Mouse (Mus musculus): Measurements from ENCODE around the gene Cox8b.
"Not testable (repeated sequence)": the region's sequence is repeated elsewhere in the genome, so short reads cannot be mapped to it uniquely, and the experiment has no call there.

Cox8b gene

GRCm38 (mm10) chr7:140912846-140913482, 12.7 kb upstream of the Cox8b start:
- DNase-seq: no peak

DNA sequence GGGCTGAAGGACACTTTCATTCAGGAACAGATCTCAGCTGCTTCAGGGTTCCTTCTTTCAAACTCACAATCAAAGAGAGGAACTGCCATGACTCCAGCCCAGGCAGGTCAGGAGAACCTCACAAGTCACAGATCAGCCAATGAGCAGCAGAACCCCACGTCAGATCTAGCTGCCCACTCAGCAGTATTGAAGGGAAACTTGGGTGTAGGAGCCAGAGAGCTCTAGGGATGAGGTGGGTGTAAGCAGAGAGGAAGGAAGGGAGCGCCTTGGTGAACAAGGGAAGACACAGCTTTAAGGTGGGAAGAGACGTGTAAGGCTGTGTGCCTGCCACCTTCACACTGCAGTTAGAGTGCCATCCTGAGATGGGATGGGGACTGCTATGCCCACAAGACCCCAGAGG, 12.0 kb upstream of the Cox8b start:
- peak; percentile 71 for DNase-seq

DNA sequence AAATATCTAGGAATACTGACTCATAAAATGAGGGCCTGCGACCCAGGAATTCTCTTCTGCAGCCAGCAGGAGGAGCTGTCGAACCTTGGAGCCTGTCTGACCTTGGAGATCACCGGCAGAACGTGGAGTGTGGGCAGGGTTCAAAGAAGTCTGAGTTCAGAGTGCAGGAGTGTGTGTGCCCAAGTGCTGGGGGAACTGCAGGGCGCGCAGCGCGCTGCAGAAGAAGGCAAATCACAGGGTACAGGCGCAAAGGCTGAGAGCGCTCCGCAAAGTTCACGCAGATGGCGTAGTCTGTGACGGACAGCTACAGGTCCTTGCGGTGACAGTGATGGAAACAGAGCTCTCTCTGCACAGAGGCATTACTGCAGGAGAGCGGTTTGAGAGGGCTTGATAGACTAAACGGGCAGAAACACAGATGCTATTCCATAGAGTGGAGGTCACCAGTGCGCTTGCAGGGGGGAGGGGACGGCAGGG, 8.4 kb upstream of the Cox8b start:
- DNase-seq: peak; percentile 72

DNA sequence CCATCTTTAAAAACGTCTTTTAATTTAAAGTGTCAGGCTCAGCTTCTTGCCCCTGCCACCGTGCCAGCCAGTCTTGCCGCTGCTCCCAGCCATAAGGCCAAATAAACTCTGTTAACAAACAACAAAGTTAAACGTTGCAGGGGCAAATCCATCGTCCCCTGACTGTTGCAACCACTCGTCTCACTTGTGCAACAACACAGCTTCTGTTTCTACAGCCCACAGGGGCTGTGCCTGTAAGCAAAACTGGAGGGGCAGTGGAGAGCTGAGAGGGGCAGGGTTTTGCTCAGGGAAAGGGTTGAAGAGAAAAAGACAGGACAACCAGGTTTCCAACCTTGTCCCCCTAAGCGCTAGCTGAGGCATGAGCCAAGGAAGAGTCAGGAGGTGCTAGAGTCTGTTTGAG, 7.9 kb upstream of the Cox8b start:
- DNase-seq: no peak

DNA sequence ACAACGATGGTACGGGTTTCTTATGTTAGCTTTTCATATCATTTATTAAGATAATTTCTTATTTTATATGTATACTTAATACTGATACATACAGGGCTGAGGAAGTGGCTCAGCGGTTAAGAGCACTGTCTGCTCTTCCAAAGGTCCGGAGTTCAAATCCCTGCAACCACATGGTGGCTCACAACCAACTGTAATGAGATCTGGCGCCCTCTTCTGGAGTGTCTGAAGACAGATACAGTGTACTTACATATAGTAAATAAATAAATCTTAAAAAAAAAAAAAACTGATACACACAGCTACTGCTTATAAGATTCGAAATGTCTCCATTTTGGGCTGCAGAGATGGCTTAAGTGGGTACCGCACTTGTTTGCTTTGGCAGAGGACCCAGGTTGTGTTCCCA, 7.5 kb upstream of the Cox8b start:
- no peak for DNase-seq

DNA sequence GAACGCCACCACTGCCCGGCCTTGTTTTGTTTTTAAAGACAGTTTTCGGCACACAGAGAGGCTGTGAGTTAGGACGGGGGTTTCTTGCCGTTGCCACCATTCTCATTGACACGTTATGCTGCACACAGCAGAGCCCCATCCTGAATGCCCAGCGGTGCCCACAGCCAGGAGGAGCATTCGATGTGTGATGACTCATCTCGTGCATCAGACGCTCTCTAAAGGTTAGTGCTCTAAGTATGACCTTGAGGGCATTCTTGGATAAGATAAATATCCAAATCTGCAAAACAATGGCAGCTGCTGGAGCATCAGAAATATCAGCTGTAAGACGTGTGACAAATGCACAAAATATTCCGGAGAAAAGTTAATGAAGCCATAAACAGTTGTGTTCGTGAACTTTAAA, 6.9 kb upstream of the Cox8b start:
- no peak for DNase-seq

- DNase-seq: no peak
Measured at GRCm38 (mm10) chr7:140905642-140906081, 5.4 kb upstream of the Cox8b start.

DNA sequence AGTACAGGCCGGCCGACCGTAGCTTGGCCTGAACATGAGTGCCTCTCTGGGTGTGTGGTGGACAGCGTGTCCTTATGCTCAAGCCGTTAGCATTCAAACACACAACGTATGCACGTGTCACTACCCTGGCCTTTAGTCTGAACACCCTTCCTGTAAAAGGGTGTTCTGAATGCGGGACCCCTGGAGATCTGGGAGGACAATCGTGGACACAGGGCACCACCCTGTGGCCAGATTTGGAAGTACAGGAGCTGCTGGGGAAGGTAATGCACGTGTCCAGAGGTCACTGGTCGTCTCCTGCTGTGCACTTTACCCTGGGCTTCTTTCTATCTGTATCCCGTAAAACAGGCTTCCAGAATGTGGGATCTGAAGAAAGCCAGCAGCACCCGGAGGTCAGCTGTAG, 3.0 kb upstream of the Cox8b start:
- DNase-seq: peak; percentile 58

DNA sequence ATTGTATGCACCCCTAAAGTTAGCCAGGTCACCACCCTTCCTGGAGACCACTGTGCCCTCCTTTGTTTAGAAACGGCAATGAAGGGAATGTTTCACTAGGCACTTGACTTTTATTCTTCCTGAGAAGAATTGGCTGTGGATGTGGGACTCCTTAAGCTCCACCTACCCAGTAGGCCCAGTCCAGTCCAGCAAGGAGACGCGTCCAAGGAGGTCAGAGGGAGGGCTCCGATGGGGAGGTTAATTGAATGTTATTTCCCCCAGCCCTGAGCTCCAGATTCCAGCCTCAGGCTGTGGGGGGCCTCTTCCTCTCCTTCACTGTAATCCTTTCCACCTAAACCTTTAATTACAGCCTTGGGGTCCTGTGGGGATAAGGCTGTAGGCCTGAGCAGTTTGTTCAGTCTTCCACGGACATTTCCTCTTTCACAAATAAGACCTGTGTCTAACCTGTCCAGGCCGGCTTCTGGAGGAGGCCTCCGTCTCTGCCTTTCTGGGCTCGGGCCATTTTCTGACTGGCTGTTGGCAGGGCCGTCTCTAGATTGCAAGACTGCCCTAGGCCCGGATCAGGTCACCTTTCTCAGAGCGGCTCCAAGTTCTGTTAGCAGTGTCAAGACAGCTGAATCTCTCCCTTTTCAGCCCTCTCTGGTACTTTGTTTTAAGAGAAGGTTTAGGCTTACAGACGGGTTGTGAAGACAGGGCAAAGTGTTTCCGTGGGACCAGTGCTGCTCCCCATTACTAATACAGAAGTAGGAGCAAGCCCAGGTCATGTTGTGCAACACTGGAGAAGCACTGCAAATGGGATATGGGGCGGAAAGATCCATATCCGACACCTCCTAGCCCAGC, 2.0 kb upstream of the Cox8b start:
- no peak for DNase-seq

DNA sequence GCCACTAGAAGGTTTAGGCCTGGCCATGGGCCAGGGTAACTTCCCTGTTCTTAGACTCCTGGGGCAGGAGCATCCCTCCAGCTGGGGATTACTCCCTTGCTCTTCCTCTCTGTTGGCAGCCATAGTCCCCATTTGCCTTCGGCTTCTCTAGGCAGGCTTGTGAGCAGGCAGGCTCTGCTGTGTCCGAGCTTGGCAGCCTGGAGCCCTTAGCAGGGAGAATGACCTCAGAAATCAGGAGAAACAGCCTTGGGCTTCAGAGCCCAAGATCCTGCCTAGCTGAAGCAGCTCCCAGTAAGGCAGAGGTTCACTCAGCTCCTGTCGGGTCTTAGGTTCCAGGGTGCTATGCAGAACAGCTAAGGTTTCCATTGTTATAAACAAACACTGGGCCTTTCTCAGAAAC, 1.1 kb downstream of the Cox8b start:
- DNase-seq: no peak

DNA sequence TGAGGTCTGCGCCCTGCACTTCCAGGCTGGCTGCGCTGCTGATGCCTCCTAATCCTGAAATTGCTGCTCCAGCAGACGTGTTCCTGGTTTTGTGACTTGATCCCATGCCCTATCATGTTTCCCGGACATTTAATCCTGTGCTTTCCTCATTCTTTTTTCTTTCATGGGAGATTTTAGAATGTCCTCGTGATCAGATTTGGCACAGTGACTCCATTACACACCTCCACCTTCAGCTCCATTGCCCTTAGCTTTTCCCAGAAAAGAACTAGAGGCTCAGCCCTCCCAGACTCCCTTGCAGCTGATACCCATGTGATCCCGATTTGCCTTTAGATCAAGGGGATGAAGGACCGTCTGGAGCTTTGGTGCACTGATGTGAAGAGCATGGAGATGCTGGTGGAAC, 2.4 kb downstream of the Cox8b start:
- DNase-seq: no peak

DNA sequence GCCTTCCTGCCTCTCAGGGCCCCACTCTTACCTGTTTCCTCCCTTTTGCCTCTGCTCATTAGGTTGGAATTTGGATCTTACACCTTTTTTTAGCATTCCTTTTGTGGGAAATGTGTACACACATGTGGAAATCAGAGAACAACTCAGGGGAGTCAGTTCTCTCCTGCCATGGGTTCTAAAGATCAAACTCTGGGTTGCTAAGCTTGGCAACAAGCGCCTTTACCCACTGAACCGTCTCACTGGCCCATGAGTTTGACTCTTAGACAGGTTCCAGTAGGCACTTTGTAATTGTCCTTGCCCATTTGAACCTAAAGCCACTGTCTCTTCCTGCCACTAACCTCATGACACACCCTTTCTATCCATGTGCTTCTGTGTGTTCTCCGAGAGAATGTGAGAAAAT, 5.6 kb downstream of the Cox8b start:
- DNase-seq: no peak

DNA sequence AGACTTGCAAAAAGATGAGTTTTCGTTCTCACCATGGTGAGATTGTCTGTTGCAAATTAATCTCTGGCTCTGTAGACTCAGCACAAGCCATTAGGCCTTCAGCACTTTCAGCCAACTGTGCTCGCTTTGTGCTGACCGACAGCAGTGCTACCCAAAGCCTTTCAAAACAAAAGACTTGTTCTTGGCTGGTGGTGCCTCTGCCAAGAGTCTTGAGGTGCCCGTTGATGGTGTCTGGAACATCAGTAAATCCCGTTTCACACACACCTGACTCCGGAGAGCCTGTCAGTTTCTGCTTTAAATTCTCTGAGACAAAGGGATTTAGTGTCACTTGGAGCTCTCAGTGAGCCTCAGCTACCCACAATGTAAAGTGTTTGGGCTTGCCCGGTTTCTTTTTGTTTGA, 6.2 kb downstream of the Cox8b start:
- DNase-seq: no peak

- not testable (repeated sequence) for DNase-seq
Measured at GRCm38 (mm10) chr7:140890636-140891035, 9.6 kb downstream of the Cox8b start.

- DNase-seq: no peak
Measured at GRCm38 (mm10) chr7:140882469-140882803, 17.8 kb downstream of the Cox8b start.

GRCm38 (mm10) chr7:140881696-140882468, 18.4 kb downstream of the Cox8b start, which contains the start of the genes Psmd13 and Sirt3:
Gene Psmd13, plus strand, starts transcription at chr7:140881968.
Gene Sirt3, minus strand, starts transcription at chr7:140882309.
- DNase-seq: peak; percentile 95

DNA sequence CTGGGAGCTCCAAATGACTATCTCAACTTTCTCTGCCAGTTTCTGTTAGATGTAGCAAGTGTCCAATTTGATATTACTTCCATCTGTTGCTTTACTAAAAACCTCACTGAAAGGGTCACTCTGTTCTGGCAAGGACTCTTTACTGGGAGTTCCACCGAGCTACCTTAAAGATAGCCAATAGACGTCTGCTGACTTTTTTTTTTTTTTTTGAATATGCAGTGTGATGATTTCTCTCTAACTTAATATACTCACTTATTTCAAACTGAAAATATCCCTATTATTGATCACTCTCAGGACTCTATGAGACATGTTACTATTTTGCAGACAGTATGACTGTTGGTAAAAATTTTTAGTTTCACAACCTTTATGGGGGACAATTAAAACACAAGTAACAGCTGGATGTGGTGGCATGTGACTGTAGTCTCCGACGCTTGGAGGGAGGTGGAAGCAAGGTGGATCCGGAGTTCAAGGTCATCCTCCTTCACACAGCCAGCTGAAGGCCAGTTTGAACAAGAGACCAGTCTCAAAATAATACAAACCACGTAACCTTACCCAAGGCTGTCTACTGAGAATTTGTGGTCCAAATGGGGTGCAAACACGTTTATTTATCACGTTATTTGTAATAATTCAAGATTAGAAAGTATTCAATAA, 19.3 kb downstream of the Cox8b start:
- DNase-seq: no peak

DNA sequence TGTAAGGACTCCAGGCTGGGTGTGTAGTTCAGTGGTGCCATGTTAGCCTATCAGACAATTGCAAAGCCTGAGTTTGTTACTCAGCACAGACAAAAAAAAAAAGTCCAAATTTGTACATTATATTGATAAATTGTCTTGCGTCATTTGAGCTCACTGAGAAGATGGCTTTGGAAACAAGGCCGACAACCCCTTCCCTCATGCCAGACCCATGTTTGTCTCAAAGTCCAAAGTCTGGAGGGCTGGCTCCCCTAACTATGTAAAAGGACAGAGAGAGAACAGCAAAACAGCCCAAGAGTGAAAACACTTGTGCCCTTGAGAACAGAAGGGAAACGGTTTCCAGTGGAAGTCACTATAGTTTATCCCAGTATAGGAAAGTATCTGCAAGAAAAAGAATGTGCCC, 19.8 kb downstream of the Cox8b start:
- DNase-seq: no peak

DNA sequence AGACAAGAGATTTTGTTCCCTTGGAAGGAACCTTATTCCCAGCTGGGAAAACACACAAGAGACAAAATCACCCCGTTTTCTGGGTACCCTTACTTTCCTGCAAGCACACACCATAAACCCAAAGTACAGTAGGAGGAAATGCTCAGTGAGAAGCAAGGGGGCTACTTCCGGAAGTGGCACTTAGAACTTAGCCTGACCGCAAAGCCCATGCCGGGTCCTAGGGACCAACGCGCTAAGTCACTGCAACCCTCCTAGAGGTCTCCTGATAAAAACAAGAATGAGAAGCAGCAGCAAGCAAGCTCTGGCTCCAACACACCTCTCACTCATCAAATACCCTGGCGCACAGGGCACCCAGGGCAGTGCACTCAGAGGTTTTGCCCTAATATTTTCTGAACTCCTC, 20.9 kb downstream of the Cox8b start:
- DNase-seq: no peak

DNA sequence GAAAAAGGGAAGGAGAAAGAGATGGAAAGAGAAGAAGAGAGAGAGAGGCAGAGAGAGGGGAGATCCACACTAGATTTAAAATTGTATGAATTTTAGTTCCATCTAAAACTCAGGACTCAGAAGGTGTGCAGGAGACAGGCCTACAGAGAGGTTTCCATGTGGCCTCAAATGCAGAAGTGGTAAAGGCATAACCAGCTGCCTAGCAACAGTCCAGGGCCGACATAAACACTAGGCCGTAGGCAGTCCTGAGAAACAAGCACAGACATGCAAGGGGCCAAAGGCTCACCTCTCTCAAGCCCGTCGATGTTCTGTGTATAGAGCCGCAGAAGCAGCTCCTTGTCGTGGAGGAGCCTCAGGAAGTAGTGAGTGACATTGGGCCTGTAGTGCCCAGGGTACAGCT, 22.9 kb downstream of the Cox8b start:
- no peak for DNase-seq

DNA sequence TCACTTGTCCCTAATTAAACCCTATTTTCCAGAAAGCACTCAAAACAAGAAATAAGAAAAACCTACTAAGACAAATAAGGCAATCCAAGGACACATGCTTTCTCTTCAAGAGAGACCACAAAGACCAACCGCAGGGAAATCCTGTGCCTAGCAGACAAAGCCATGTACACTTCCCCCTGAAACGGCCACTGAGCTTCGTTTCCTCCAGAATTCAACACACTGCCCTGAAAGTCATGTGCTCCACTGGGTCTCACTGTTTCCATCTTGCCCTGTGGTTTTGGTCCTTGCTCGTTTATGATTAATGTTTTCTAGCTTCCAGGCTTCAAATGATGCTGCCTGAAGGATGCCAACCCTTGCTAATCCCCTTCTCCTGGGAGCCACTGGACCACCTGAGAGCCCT, 26.0 kb downstream of the Cox8b start:
- DNase-seq: no peak

GRCm38 (mm10) chr7:140864761-140865160, 35.5 kb downstream of the Cox8b start:
- DNase-seq: no peak

DNA sequence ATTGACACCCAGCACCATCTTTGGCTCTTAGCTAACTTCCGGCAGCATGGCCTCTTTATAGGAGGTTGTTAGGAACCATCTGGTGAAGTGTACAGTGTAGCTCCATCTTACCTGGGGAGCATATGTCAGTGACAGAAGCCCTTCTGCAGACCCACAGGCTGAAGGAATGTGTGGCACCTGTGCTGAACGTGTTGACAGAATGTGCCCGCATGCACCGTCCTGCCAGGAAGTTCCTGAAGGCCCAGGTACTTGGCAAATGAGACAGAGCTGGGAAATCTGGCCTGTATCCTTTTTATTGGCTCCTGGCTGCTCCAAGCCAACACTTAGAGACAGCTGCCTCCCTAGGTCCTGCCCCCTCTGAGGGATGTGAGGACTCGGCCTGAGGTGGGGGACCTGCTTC, 39.5 kb downstream of the Cox8b start:
- no peak for DNase-seq
